Mouse (Mus musculus): ENCODE results near the gene B9d2.

GRCm38 (mm10) chr7:25670096-25670495 is 10.5 kb upstream of the B9d2 start:
- TF ChIP-seq CTCF (IDR thresholded peaks at IDR 0.05; ENCODE audit: borderline replicate concordance, insufficient read depth, low read depth, low read length) (no peak), POLR2A (IDR thresholded peaks at IDR 0.05; ENCODE audit: borderline replicate concordance, insufficient read depth, low read length) (no peak)

All from cerebellum, adult 2 months (tissue).